Mouse (Mus musculus) gastrocnemius, postnatal 25 days (tissue): ENCODE results near the gene D030056L22Rik. TPM values are rescaled to one million over a fixed set of nuclear protein-coding genes. Genes with fewer than 3 reads are reported as not detected.
A peak's percentile ranks its signal among the peaks of the same experiment; 100 is the strongest.

Source experiments
- DNase-seq: peaks from one replicate; pipeline ENCODE4 v3.0.0; 2022
- long read RNA-seq, 2 experiments: library from polyadenylated mRNA; stranded (forward); transcript quantifications; one replicate each; pipeline ENCODE4 v2.0.0; 2021
- total RNA-seq, 2 experiments: library from RNA; stranded (reverse); gene quantifications; 1 replicate in 1 of 2; 2 replicates in 1 of 2; pipeline ENCODE4 v1.2.3; 2021

D030056L22Rik gene
- total RNA-seq: 1 to 10 TPM; 3.5 to 3.6 TPM
- long read RNA-seq, experiment 1, partial matches to known transcripts: 0 of 4 reads
- long read RNA-seq, experiment 1, other reads (novel, unspliced or antisense): 0 of 4 reads
- long read RNA-seq, experiment 2, partial matches to known transcripts: 0 of 3 reads
- long read RNA-seq, experiment 2, other reads (novel, unspliced or antisense): 0 of 3 reads

DNA sequence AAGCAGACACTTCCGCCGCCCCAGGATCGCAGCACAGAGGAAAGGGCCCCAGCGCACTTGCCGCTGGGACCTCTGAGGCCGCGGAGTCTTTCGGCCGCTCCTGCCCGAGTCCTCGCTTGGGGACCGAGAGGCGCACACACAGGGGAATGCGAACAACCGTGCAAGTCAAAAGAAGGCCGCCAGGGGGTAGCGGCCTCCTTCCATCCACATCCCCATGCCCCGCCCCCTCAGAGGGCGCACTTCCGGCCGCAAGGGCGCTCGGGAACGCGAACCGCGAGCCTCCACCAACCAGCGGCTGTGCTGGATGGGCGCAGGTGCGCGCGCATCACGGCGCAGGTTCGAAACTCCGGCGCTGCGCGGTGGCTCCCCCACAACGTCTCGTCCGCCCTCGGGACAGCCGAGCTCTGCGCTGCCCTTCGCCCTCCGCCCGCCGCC is at the start of gene D030056L22Rik:
Gene D030056L22Rik, plus strand, starts transcription at position 328 of the 435 bp plus-strand sequence.
- DNase-seq: peak; percentile 97

DNA sequence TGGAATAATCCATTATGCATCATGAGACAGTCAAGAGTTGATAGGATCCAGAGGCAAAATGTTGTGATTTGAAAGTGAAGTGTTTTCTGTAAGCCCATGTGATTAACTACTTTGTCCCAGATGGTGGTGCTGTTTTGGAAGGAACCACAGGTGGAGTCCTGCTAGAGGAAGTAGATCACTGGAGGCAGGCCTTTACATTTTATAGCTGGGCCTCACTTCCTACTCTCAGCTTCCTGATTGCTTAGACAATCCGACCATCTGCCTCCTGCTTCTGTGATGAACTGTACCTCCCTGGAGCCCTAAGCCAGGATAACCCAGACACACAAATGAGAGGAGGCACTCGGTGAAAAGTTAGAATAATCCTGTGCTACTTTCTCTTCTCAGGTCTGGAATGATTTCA is 49.1 kb upstream of the D030056L22Rik start:
- no peak for DNase-seq

DNA sequence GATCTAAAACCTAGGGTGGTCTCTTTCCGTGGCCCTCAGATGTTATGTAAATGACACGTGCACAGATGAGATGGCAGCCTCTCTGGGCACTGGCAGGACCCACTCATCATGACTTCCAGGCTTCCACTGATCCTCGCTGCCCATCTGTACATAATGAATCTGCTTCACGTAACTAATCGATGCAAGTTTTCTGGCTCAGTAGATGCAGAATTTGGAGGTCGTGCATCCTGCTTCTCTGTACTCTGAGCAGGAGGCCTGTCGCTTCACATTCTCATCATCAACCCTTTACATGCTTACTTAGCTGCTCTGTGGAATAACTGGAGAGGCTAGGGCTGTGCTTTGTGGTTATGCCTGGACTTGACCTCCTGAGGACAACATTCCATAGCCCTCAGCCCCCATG is 46.0 kb upstream of the D030056L22Rik start:
- no peak for DNase-seq

DNA sequence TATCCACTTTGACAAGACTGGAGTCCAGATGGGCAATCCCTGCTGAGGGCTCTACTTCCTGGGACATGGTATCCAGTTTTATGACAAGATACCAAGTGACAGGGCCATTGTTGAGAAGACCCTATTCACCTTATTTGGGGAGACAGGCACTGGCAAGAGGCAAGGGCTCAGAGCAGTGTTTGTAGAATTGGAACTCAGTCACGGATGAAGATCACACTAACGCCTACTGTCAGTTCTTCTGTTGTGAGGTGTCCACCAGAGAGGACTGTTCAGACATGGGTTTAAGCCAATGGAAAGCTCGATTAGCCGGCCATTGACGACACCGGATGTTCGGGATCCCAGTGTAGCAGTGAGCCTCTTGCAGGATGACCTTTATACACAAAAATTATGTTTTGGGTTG is 43.4 kb upstream of the D030056L22Rik start:
- no peak for DNase-seq

DNA sequence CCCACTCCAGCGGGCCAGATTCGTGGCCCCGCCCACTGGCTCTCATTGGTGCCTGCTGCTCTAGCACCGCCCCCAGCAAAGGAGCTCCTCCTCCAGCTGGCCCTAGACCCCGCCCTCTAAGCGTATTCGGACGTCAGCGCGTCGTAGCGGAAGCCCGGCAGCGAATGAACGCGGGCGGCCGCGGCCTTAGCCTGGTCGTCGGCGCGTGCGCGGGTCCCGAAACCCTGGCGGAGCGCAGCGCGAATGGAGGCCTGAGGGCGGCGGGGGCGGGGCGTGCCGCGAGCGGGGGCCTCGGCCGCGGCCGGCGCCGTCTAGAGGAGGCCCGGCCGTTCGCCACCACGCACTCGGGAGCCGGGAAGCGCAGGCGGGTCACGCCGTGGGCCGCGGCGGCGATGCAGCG is 42.4 kb upstream of the D030056L22Rik start, which contains the start of gene Carnmt1:
Gene Carnmt1, plus strand, starts transcription at position 157 of the 400 bp plus-strand sequence.
- DNase-seq: peak; percentile 99

DNA sequence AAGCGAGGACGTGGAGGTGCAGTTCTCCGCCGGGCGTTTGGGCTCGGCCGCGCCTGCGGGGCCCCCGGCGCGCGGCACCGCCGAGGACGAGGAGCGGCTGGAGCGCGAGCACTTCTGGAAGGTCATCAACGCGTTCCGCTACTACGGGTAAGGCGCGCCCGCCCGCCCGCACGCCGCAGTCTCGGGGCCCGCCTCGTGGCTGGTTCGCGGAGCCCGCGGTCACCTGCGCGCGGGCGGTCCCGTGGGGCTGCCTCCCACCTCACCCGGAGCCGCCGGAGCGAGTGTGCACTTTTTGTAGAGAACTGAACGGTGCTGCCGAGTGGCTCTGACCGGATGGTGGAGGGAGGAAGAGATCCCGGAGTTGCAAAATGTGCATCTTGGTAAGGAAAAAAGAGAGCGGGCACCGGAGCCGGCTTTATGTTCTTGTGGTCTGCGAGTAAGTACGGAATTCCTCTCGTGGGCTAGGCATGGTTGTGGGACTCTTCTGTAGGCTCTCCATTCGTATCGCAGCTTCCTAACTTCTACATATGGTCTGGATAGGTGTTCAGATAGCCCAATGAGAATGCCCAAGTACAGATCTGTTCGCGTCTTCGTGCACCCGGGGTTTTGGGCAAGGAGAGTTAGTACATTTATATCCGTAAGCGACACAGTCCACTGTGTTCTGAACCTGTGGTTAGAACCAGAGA is 41.8 kb upstream of the D030056L22Rik start:
- DNase-seq: peak; percentile 40

DNA sequence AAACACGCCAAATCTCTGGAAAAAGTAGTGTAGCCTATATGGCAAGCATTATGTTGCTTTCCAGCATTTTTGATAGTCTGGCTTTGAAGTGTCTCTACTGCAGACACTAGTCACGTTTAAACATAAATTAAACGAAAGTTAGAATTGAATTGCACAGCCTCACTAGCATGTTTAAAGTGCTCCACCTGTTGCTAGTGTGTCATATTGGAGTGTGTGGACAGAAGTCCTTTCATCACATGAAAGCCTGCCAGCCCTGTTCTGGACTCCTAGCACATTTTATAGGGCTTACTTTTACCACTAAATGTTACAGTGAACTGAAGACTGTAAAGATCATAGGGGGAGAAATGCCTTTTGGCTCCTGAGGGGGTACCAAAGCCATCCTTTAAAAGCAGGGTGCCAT is 40.5 kb upstream of the D030056L22Rik start:
- DNase-seq: no peak

DNA sequence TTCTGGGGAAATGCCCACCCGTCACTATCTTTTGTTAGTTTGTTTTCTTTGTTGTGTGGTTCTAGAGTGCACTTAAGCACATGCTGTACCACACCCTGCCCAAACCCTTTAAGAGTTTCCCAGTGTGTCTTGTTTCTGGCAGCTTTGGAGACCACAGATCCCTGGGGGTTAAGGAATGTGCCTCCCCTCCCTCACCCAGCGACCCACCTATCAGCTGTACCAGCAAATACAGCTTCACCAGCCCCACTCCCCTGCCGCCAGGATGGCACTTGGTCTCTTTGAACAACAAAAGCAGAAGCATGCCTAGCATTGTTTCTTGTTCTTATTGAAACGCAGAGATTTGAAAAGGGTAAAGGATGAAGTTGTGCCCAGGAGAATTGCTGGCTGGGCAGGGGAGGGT is 39.9 kb upstream of the D030056L22Rik start:
- DNase-seq: no peak

DNA sequence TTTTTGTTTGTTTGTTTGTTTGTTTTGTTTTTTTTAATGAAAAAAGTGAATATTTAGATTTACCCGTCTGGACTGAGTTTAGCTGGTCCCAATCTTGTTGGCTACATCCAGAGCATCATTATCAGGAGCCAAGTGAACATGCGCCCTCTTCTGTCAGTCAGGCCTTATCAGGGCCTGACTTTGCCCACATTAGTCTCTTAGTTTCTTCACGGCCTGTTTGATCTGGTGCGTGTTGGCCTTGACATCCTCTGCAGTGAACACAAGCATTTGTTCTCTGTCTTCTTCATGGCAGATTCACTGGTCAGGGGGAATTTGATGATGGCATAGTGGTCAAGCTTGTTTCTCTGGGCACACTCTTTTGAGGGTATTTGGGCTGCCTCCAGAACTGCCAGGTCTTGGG is 30.9 kb upstream of the D030056L22Rik start:
- DNase-seq: no peak

DNA sequence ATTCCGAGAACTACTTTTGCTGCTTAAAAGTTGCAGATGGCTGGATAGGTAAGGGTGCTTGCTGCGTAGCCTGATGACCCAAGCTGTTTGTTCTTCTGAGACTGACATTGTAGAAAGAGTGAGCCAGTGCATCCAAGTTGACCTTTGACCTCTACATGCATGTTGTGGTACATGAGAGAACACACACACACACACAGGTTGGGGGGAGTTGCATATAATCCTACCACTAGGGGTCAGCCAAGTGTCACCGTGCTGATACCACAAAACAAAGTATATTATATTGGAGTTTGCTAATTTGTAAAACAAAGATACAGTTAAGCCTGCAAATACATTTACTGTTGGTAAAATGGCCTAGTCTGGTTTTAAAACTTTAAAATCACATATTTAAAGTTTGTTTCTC is 25.4 kb upstream of the D030056L22Rik start:
- DNase-seq: no peak

DNA sequence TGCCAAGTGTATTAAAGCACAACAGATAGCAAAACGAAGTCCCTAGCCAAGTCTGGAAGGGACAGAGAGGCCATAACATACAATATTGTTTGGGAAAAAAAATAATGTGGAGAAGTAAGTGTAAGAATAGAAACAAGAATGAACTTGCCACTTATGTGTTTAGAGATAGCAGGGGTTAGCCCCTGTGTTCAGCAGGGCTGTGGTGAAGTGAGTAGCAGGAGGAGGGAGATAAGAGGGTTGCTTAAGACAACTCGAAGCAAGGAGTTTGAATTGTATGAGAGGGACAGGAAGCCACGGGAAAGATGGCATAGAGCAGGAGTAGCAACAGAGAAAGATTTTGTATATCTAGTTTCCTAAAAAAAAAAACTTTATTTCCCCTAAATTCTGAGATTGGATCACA is 20.8 kb upstream of the D030056L22Rik start:
- no peak for DNase-seq

DNA sequence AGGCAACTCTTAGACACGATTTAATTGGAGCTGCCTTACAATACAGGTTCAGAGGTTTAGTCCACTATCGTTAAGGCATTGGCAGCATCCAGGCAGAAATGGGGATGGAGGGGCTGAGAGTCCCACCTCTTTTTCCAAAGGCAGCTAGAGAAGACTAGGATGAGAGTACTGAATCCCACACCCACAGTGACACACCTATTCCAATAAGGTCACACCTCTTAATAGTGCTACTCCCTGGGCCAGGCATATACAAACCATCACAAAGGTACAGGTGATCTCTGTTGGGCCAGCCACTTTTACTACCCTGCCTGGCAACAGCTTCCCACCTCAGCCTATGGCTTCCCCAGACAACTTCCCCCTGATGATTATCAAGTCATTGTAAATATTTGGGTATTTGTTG is 20.2 kb upstream of the D030056L22Rik start:
- DNase-seq: no peak

DNA sequence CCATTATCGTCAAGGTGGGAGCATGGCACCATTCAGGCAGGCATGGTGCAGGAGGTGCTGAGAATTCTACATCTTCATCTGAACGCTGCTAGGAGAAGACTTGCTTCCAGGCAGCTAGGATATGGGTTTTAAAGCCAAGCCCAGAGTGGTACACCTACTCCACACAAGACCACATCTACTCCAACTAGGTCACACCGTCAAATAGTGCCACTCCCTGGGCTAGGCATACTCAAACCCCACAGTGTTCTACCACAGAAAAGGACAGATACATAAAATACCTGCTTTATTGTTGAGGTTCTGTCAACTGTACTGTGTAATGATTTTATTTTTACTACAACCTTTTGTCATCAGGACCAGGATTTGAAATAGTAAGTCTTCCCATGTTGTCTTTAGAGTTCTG is 17.9 kb upstream of the D030056L22Rik start:
- no peak for DNase-seq

DNA sequence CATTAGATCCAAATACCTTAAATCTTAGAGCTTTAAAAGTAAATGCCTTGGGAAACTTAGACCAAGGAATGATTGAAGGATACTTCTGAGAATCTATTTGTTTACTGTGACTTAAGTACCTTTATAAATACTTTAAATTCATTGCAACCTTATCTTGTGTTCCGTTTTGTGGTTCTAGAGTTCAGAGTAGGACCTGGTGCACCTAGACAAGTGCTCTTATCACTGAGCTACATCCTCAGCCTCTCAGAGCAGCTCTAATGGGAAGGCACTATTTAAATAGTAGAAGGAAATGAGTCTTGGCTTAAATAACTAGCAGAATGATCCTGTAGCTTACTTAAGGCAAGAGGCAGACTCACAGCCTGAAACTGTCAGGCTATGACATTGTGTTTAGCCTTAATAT is 17.4 kb upstream of the D030056L22Rik start:
- no peak for DNase-seq

DNA sequence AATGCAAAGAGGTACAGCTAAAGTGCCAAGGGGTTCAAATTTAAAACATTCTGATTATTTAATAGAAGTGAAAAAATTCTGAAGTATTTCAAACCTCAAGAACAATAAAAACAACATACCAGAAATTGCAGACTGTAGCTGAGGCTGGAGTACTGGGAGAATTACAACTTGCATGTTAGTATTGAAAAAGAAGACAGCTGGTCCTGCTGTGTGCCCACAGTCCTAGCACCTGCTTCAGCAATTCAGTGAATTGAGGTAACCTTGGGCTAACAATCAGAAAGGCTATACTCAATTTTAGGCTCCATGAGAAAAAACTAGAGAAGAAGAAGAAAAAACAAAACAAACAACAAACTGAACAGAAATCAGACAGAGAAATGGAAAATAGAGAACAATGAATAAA is 4.9 kb upstream of the D030056L22Rik start:
- DNase-seq: no peak

DNA sequence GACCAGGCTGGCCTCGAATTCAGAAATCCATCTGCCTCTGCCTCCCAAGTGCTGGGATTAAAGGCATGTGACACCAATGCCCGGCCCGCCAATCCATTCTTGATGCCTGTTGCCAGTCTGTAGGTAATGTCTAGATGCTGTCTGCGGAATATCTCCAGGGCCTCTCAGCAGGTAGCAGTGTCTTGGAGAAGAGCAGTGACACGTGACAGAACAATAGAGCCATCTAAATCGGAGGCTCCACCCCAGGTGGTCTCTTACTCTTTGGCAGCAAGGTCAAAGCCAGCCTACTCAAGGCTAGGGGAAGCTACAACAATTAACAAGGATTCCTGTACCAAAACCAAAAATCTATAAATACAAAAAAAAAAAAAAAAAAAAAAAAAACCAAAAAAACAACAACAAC is 2.1 kb upstream of the D030056L22Rik start:
- DNase-seq: no peak

DNA sequence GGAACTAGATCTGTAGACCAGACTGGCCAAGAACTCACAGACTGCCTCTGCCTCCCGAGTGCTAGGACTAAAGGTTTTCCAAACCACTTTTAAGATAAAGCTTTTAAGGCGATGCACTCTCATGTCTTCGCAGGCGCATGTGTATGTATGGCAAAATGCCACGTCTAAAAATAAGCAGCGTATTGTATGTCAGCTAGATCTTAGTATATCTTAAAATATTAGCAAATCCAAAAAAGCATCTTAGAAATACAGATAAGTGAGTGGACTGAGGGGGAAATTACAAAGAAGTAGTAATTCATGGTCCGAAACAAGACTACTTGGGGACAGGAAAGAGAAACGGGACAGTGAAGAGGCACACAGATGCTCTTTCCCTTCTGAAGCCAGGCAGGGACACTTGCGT is 1.4 kb upstream of the D030056L22Rik start:
- no peak for DNase-seq

DNA sequence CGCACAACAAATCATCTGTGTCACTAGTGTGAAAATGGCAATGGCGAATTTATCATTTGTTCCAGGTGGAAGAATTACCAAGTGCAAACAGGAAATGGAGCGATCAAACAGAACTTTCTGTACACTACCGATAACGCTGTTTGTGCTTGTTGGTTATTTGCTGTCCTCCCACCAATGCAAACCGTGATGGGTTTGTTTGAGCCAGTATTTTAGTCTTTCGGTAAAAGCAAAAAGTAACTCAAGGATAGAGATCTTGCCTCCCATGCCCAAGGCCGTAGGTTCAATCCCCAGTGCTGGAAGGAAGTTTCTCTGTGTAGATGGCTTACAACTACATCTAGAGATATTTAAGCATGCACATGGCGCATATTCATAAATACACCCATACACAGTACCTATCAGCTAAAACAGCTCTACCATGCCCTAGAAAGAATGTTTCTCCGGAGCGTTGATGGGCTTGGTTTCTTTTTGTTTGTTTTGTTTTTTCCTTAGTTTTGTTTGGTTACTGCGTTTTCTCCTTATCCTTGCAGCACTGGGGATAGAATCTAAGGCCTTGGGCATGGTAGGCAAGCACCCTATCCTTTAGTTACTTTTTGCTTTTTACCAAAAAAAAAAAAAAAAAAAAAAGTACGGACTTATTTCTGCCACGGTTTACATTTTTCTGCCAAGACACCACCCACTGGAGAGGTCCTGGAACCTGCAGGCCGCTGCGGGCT is 684 bp upstream of the D030056L22Rik start:
- DNase-seq: no peak

DNA sequence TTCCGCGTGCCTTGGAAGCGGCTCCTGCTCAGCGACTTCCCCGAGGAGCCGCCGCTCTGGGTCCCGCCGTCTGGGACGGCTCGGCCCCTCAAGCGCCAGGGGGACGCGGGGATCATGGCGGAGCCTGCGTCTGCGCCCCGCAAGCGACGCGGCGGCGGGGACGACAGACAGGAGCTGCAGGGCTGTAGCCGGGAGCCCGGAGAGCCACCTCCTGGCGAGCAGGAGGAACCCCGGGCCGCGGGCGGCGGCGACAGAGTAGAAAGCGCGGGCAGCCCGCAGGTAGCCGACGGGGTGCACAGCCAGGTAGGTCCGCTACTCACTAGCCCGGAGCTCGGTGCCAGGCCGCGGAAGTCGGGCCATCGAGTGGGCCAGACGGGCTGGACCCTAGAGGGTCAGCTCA is 364 bp downstream of the D030056L22Rik start:
- DNase-seq: peak; percentile 42

DNA sequence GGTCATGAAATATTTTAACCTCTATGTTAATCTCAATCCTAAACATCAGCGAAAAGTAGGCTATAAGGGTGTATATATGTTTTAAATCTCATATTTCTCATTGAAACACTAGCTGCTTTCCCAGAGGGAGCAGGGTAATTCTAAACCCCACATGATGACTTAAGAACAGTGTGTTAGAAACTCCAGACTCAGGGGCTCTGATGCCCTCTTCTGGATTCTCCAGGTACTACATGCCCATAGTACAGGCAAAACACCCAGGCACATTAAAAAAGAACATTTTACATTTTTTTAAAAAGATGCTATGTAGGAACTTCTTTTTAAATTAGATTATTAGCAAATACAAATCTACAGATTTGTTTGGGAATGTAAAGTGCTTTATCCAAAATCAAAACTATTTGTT is 3.4 kb downstream of the D030056L22Rik start:
- DNase-seq: peak; percentile 12

DNA sequence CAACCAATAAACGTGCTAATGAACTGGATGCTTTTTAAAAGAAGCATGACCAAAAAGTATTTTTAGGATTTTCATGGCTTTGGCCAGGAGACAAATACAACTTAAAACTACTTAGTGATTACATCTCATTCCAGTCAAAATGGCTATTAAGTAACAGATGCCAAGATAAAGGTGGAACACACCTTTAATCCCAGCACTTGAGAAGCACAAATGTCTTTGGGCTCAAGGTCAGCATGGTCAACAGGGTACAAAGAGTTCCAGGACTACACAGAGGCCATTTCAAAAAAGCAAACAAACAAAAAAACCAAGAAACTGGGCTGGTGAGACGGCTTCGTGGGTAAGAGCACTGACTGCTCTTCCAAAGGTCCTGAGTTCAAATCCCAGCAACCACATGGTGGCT is 7.3 kb downstream of the D030056L22Rik start:
- DNase-seq: no peak

DNA sequence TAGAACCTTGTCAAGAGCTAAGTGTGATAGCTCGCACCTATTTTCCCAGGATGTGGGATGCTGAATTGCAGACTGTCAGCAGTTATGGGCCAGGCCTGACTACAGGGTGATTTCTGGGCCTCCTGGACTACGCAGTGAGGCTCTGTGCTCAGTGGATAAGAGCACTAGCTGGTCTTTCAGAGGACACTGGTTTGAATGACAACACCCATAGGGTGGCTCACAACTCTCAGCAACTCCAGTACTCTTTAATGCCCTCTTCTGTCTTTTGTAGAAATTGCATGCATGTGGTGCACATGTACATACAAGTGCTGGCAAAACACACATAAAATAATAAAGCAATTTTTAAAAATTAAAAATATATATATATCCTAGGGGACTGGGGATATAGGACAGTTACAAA is 12.2 kb downstream of the D030056L22Rik start:
- no peak for DNase-seq

DNA sequence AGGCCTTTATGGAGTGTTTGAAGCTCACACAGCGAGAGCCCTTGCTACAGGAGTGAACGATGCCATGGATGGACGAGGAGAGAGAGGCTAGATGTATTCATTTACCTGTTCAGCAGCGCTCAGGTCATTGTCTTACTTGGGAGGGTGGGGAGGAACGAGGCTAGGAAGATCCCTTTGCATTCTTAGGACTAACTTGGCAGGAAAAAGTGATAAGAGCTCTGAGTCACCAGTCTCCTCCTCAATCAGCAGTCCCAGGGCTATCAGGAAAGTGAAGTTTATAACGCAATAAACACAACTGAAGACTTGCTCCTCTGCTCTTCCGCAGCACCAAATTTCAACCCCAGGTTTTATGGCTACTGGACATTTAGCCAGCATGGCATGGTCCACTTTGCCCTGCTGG is 17.3 kb downstream of the D030056L22Rik start:
- DNase-seq: no peak

DNA sequence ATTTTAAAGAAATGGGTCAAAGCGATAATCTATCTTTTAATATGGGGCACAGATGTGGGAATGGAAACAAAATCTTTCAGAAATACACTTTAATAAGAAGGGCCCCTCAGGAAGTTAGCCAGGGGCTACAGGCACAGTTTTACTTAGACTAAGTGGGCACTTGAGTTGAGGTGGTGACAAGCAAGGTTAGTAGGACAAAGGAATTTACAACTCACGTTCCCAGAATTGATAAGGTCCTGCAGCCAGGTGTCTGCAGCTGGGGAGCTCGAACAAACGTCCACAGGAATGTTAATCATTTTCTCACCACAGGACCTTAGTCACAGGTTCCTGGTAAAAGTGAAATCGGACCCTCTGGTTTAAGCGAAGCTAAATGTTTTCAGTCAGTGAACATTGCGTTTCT is 18.1 kb downstream of the D030056L22Rik start:
- no peak for DNase-seq
